Mouse (Mus musculus) left cerebral cortex, adult 2 months (tissue): ENCODE results near the gene Cel. TPM values are rescaled to one million over a fixed set of nuclear protein-coding genes. Genes with fewer than 3 reads are reported as not detected.
"Not testable (repeated sequence)": the region's sequence is repeated elsewhere in the genome, so short reads cannot be mapped to it uniquely, and the experiment has no call there.

Experiments used
- DNase-seq, 2 experiments: peaks; one replicate each; pipeline ENCODE4 v3.0.0; 2021 to 2022; ENCODE audit warnings: low spot score in 2 of 2, mixed read lengths in 1 of 2; ENCODE audit errors: extremely low spot score in 1 of 2
- H3K27ac ChIP-seq: fragments of 200-600 bp; 2 replicates; pipeline ENCODE4 v1.8.1; 2022
- H3K4me3 ChIP-seq: fragments of 200-600 bp; 2 replicates; pipeline ENCODE4 v1.8.1; 2022
- CTCF ChIP-seq: fragments of 200-600 bp; IDR thresholded peaks from 2 replicates; pipeline ENCODE4 v1.8.1; 2022; ENCODE audit warnings: antibody characterized with exemption, mild to moderate bottlenecking, moderate library complexity
- intact Hi-C: fragments of 180-260 bp; cut with DNase I; formaldehyde crosslinking; loops from one replicate; pipeline ENCODE4 v1.15.1; 2025
- total RNA-seq, 2 experiments: library from RNA; stranded (reverse); gene quantifications; 2 replicates each; pipeline ENCODE4 v1.2.3; 2021

Gene Cel
- total RNA-seq, 2 experiments from 2014 or later: not detected

DNA sequence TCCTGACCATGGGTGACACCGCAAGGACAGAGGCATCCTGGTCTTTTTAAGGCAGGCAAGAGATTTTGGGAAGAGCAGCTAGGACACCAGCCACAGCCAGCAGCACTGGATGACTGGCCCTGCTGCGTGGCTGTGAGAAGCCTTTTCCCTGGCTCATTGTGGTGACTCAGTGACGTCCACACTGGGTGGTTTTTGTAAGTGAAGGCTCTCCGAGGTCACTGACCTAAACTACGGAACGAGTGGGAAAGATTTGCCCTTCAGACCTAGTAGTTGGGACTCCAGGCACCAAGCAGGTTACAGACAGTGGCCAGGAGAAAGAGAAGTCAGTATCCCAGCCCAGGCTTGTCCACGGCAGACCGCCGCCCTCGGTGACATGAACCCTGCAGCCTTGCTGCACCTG, 38.8 kb downstream of the Cel start:
- Histone ChIP-seq H3K27ac (peak overlapping the region; percentile 85), H3K4me3 (no peak overlapping the region)
- TF ChIP-seq CTCF: no peak
- intact Hi-C loops: no loop called here
- DNase-seq: no peak

DNA sequence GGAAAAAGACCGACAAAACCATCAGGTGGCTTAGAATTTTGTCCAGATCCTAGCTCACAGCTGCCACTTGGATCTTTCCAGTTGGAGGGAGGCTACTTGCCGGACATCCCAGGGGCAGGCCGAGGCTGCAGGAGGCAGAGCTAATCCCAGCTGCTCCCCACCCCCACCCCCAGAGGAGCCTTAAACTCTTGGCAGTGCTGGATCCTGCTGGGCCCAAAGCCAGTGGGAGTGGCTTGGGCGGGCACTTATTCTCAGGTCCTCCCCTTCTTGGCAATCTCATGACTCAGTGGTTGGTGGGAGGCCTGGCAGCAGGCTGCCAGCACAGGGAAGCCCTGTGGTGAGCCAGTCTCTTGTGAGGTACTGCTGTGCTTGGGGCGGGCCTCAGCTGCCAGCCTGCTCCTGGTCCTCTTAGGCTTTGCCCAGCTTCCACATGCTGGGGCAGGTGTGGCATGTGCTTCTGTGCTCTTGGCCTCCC, 39.5 kb downstream of the Cel start:
- intact Hi-C loops: loop anchor here (1.0 kb wide), 1 partner anchor 10 kb away; no protein-coding TSS in a partner anchor
- Histone ChIP-seq H3K4me3 (no peak overlapping the region), H3K27ac (peak overlapping the region; percentile 87)
- TF ChIP-seq CTCF: no peak
- peak; percentile 86 for DNase-seq

DNA sequence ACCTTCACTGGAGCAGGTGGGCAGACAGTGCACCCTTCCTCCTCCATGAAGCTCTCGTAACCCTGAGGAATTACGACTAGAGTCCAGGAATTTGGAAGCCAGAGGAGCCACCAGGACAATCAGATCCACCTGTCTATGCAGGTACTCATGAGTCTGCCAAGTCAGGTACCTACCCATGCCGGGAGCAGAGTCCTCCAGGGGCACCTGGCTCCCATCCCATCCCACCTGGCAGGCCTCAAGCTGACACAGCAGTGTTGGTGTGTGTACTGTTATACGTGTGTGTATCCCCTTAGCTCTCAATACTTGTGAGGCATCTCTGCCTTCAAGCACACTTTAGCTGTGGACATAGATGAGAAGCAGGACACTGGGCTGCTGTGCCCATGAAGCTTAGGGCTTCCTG, 41.0 kb downstream of the Cel start:
- intact Hi-C loops: no loop called here
- Histone ChIP-seq H3K4me3 (no peak overlapping the region), H3K27ac (peak overlapping the region; percentile 87)
- DNase-seq: no peak
- no peak for TF ChIP-seq CTCF

DNA sequence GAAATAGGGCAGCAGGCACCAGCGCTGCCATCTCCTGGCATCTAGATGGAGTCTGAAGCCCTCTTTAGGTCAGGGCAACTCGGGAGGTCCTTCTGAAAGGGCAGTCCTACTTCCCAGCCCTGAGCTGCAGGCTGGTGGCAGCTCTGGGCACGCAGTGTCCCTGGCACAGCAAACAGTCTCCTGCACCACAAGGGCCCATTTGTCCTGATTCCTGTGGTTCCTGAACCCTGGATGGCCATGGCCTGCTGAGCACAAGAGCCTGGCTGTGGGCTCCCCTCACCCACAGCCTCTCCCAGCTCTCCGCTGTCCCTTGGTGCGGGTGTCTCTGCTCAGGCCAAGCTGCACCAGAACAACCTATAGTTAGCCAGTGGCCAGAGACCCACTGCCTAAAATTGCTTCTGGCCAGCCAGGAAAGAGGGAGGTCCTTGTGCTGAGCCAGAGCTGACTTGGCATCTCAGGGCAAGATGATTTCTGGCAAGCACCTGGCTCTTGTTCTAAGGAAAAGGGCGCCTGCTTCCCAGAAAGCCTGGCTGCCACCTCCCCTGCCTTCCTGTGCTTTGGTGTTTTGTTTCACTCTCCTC, 41.5 kb downstream of the Cel start:
- TF ChIP-seq CTCF: no peak
- DNase-seq: peak; percentile 44 to 73
- peak overlapping the region; percentile 87 for H3K27ac ChIP-seq
- H3K4me3 ChIP-seq: no peak overlapping the region
- intact Hi-C loops: no loop called here

DNA sequence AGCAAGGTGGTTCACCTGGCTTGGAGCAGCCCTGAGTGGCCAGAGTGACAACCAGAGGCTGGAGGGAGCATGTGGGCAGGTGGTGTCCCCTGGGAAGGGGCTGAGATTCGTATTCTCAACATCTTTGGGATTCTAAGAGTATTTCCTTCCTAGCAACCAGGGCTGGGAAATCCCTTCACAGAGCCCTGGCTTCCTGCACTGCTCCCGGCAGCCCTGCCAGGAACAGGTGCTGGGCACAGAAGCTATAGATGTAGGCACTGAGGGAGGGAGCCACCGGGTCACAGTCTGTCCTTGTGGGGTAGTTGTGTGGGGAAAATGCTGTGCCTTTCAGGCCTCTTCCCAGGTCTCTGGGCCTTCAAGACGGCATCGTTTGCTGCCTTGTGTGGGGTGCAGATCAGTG, 42.6 kb downstream of the Cel start:
- no peak for TF ChIP-seq CTCF
- Histone ChIP-seq H3K4me3 (no peak overlapping the region), H3K27ac (peak overlapping the region; percentile 87)
- intact Hi-C loops: no loop called here
- no peak for DNase-seq

DNA sequence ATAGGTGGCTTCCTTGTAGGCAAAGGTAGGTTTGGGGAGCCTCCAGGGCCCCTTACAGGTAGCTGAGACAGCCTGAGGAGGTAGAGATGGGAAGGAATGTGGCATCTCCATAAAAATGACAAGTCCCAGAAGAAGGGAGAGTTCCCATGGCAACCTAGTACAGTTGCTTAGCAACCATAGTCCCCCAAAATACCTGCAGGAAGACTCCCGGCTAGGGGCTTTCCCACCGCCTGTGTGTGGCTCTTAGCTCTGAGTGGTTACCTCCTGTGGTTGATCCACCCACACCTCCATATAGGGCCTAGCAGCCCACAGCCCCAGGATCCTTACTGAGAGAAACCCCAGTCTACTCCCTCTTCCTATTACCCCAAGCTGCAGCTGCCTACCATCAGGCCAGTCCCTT, 45.0 kb downstream of the Cel start:
- DNase-seq: peak; percentile 63 to 78
- Histone ChIP-seq H3K27ac (peak overlapping the region; percentile 83), H3K4me3 (peak overlapping the region; percentile 11; the same call in 1 of the 2 replicates)
- TF ChIP-seq CTCF: no peak
- intact Hi-C loops: no loop called here

DNA sequence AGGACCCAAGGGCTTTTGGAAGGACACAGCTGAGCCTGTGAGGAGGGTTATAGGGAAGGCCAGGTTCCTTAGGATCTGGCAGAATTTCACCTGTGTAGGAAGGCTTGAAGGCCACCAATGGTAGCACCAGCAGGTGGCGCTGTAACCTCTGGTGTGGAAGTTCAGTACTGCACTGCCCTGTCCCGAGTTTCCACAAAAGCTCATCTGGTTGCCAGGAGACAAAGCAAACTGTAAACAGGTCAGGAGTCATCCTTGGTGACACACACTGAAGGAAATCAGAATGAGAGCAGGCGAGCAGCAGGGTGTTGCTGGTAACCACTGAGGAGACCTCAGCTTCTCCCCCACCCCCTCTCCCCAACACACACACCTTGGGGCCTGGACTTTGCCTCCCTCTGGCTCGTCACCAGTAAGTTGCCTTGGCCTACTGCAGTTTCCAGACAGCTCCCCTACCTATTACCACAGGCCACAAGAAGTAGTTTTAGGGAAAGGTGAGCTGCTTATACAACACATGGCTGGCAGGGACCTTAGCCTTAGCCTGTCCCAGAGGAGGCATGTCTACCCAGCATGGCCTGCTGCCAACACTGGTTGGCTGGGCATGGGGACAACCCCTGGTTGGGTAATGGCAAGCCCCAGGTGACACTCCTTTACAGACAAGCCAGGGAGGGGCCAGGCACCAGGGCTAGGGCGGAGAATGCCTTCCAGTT, 45.8 kb downstream of the Cel start:
- intact Hi-C loops: loop anchor here (1.0 kb wide), 1 partner anchor 31 kb away; no protein-coding TSS in a partner anchor
- Histone ChIP-seq H3K4me3 (no peak overlapping the region), H3K27ac (peak overlapping the region; percentile 83)
- TF ChIP-seq CTCF: peak; percentile 83
- peak; percentile 67 to 72 for DNase-seq

DNA sequence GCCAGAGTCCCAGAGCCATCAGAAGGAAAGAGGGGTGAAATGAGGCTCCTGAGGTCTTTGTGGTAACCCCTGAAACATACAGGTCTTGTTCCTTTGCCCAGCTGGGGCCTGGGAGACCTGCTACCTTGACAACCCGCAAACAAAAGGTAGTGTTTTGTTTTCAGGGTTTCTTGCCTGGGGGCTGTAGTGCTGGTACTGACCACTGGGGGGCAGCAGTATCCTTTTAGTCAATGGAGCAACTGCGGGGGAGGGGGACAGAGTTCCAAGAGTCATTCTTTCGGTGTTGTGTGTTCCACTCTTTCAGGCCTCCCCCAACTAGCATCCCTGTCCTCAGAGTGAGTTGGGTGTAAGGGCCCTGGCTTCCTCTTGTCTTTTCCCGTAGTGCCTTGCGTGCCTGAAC, 48.7 kb downstream of the Cel start:
- intact Hi-C loops: loop anchor here (1.0 kb wide), 2 partner anchors 33 to 71 kb away; no protein-coding TSS in a partner anchor
- peak; percentile 87 for TF ChIP-seq CTCF
- DNase-seq: peak; percentile 80 to 89
- Histone ChIP-seq H3K27ac (peak overlapping the region; percentile 71; the same call in 1 of the 2 replicates), H3K4me3 (peak overlapping the region; percentile 62)

DNA sequence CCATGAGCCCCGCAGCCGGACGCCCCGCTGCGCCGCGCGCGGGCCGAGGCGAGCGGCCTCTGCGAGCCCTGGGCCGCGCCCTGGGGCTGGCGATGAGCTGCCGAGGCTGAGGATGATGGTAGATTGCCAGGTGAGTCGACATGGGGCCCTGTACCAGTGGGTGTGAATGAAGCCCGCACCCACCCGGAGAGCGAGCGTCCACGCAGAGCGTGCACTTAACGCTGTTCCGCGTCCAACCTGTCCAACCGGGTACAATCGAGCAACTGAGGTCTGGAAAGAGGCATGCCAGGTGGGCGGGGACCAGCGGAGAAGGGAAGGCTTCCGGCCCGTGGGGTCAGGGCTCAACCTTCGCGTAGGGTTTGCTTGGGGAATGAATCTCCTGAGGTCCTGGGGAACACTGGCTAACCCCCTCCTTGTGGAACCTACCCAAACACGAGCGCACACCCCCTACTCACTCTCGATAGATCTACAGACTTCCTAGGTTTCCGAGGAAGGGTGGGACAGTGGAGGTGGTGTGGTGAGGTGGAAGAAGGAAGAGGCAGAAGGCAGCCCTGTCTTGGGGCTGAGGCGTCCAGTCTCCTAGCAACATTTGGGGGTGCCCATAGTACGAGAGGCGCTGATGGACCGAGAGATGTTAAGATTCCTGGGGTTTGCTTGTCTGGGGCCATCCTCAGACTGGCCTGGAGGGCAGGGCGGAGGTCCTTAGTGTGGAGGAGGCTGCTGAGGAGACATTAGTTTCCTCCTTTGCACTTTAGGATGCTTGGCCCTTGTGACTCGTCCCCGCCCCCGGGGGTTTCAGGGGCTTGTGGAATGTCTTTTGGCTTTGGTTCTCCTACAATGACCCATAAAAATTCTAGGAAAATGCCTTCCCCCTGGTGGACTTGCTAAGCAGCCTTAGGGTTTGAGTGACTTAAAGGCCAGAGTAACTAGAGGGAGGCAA, 49.5 kb downstream of the Cel start:
- peak overlapping the region; percentile 71 for H3K27ac ChIP-seq
- peak overlapping the region; percentile 62 for H3K4me3 ChIP-seq
- DNase-seq: peak in 1 of 2 experiments; percentile 55
- no peak for TF ChIP-seq CTCF
- intact Hi-C loops: loop anchor here (1.0 kb wide), 2 partner anchors 34 to 72 kb away; no protein-coding TSS in a partner anchor

DNA sequence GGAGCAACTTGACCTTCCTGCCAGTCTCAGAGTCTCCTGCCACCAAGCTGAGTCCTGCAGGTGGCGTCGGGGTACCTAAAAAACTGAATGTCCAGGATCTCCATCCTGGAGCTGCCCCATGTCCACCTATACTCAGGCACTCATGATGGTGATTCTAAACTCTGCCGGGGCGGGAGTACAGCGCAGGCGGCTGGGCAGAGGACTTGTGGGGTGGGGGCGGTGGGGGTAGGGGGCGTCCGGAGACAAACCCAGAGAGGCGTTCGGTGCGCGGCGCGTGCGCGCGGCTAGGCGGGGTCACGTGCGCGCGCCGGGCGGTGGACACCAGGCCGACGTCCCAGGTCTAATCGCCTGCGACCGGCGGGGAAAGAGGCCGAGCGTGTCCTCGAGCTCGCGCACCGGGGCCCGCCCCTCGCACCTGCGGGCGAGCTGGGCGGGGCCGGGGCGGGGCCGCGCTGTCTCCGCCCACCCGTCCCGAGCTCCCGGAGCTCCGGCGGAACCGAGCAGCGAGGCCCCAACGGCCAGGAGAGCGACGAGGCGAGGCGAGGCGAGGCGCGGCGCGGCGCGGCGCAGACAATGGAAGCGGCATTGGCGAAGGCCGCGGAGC, 50.3 kb downstream of the Cel start, which contains the start of gene Ralgds:
Gene Ralgds, plus strand, starts transcription at position 328 of the 604 bp plus-strand sequence.
- Histone ChIP-seq H3K27ac (peak within 1 kb of the TSS; percentile 71), H3K4me3 (peak within 1 kb of the TSS; percentile 62)
- intact Hi-C loops: no loop called here
- DNase-seq: peak; percentile 54 to 62
- peak; percentile 20; the same call in 1 of the 2 replicates for TF ChIP-seq CTCF

DNA sequence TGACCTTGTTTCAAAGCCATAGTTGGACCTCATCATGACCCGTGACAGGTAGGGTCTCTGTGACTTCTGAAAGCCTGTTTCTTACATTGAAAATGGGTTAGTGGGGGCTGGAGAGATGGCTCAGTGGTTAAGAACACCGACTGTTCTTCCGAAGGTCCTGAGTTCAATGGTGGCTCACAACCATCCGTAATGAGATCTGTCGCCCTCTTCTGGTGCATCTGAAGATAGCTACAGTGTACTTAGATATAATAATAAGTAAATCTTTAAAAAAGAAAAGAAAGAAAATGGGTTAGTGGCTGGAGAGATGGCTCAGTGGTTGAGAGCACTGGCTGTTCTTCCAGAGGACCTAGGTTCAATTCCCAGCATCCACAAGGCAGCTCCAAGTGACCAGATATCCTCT, 51.6 kb downstream of the Cel start:
- intact Hi-C loops, DNase-seq, H3K4me3 ChIP-seq, H3K27ac ChIP-seq: not testable (repeated sequence)
- TF ChIP-seq CTCF: peak; percentile 41
